Mouse (Mus musculus) urinary bladder, postnatal 4 days (tissue): ENCODE results near the gene Ddx43.
"Not testable (repeated sequence)": the region's sequence is repeated elsewhere in the genome, so short reads cannot be mapped to it uniquely, and the experiment has no call there.

Experiments used
- DNase-seq, 2 experiments: peaks; one replicate each; pipeline ENCODE4 v3.0.0; 2021 to 2022; ENCODE audit warnings: low spot score in 2 of 2

The Ddx43 gene

DNA sequence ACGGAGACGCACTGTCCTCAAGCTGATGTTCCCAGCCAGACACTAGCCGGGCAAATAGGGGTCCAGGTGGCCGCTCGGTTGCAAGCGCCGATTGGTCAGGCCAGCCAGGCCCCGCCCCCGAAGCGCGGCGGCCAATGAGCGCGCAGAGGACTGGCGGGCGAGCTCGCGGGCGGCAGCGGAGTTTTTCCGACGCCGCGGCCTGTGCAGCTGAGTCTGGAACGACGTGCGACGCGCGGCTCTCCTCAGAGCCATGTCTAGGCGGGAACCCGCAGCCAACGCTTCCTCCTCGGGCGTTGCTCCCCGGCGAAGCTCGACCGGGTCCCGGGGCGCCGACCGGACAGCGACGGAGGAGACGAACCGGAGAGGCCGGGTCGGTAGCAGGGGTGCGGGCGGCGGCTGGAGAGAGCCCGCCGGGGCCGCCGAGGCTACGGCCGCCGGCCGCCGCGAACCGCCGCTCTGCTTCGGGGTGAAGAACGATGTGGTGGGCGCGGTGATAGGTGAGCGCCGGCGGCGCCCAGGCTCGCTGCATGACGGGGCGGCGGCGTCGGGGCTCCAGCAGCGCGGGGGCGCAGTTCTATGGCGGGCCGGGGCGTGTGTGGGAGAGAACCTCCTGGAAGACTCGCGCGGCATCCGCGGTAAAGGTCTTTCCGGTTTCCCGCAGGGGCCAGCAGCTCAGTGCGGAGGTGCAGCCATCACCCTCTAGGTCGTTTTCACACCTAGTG, at the start of gene Ddx43:
TSS of gene Ddx43 (plus strand) at position 148 of the 722 bp plus-strand sequence.
- peak; percentile 35 to 59 for DNase-seq

DNA sequence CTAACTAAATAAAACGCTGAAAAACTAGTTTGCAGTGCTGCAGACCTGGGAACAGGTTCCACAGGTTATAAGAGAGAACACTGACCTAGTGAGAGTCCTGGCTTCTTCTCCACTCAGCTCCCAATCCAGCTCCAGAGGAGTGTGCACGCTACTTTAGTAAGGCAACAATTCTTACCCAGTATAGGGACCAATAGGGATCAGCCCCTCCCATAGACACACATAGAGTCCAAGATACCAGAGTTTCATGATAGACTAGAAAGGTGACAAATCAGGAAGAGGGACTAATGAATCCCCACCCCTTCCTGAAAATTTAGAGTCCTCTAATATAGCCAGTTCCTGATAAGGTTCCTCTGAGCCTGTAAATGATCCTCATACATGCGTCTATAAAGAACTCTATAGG, 48.6 kb upstream of the Ddx43 start:
- DNase-seq, result no peak

DNA sequence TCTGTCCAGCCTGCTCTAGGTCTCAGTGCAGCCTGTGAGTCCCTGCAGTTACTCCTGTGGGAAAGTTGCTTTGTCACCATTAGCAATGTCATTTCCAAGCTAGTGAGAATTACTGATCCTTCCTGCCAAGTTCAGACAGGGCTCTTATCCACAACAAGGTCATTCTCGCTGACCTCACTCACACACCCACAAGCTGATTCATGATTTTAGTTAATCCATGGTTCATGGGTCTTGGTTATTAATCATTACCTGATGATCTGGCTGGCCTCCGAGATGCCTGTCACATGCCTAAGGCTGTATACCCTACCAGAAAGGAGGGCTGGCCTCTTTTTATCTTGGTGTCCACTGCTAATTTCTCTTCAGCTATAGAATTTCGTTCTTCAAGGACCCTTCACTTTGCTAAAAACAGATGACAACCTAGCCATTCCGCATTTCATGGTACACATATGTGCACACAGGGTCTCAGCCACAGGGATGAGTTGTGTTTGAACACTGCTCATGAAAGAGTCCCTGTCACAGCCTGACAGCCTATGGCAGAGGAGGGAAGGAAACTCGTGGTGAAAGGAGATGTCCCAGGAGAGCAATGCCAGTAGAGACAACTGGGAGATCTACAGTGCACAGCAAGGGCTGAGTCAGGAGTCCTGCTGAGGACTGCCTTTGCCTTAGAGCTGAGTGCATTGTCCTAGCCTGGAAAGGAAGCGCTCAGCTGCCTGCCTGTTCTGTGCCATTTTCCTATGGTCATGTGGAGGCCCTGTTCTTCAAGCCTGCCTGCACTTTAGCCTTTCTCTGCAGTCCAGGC, 47.2 kb upstream of the Ddx43 start:
- not testable (repeated sequence) for DNase-seq

DNA sequence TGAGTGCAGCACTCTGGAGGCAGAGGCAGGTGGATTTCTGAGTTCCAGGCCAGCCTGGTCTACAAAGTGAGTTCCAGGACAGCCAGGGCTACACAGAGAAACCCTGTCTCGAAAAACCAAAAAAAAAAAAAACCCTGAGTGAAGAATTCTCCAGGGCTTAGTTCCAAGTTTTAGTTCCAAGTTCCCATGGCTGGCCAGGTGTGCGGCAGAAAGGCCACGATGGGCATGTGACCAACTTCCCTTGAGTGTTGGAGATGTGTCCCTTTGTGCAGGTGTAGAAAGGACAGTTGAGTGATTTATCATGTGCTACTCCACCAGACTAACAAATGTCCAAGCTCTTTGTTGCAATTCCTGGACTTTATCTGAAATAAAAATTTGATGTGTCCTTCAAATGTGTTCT, 46.4 kb upstream of the Ddx43 start:
- not testable (repeated sequence) for DNase-seq

DNA sequence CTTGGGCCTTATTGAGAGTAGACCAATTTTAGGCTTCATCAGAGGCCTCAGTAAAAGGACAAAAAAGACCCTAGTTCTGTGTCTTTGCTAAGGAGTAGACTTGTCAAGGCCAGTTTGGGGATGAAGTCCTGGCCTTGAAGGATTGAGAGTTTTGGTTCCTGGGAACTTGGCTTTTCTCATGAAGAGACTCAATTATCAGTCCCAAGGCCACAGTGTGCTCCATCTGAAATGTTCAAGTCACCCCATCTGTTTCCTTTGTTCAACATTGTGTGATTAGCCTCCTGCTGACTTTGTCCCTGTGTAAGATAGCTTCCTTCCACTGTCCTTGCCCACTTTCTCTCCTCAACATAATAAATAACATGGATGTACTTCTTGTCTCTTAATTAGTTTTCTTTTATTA, 45.6 kb upstream of the Ddx43 start:
- DNase-seq, result not testable (repeated sequence)

- DNase-seq, result no peak
These were observed 43.9 kb upstream of the Ddx43 start for GRCm38 (mm10) chr9:78351504-78352220.

GRCm38 (mm10) chr9:78354665-78355578, 40.7 kb upstream of the Ddx43 start:
- DNase-seq, result no peak

DNA sequence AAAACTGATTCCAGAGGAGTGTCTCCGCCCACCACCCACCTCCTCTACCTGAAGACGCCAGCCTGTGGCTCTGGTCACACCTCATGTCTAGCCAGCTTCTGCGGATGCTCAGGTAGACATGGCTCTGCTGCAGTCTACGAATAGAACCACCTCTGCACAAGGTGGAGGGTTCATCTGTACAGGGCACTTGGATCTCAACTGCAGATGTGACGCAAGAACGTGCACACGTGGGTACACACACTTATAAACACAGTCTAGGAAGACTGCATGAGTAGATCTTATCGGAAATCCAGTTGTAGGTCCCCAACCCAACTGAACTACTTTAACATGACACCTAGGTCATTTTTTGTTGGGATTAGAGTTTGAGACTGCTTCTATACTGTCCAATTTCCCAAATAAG, 40.0 kb upstream of the Ddx43 start, which contains the start of gene Gsta2:
TSS of gene Gsta2 (minus strand) at position 178 of the 400 bp plus-strand sequence.
- no peak for DNase-seq

DNA sequence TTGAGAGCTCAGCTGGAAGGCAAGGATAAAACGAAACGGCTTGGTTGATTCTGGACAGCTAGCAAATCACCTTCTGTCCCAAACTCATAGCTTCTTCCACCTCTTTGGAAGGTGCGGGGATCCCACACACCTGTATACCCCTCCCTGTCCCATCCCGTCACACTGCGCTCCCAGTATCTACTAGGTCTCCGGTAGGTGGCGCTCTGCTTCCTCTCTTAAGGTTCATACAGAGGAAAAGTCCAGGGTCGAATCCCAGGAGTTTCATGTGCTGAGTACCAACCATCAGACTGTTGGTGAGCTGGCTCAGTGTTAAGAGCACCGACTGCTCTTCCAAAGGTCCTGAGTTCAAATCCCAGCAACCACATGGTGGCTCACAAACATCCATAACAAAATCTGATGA, 37.5 kb upstream of the Ddx43 start:
- peak in 1 of 2 experiments; percentile 68 for DNase-seq

DNA sequence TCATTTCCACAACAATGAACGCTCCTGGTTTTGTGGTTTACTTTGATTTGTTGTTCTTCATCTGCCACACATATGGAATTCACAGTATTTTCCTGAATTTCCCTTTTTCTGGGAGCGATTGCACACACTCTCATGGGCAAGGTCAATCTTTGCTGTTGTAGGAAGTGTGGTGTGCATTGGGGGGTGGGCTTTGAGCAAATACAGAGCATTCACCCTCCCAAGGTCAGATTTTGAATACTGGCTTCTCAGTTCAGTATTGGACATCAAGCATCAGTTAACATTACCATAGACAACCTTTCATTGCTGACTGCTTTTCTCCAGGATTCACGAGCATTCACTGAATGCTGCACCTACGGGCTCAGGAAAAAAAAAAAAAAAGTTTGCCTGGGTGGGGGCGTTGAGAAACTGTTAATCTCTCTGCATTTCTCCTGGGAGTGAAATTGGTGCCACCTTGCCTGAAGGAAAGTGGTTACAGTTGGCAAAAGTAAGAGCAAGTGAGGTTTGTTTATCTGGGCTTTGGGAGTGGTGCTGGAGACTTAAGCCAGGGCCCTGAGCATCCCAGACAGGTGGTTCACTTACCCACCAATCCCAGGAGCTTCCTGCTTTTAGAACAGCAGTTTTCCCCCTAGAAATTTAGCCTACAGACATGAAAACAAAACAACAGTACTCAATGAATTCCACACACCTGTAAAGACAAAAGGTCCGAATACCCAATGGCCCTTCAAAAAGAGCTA, 35.7 kb upstream of the Ddx43 start:
- no peak for DNase-seq

DNA sequence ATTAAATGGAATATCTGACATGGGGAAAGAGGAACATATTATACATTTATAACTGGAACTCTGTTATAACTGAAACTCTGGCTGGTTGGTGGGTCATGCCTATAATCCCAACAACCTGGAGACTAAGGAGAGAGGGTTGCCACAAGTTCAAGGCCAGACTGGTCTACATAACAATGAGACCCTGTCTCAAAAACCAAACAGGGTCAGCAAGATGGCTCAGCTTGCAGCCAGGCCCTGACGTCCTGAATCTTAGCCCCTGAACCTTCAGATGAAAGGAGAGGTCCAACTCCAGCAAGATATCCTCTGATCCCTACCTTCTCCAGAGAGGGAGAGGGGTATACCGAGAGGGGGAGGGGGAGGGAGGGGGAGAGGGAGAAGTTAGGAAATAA, 35.1 kb upstream of the Ddx43 start:
- DNase-seq, result no peak

DNA sequence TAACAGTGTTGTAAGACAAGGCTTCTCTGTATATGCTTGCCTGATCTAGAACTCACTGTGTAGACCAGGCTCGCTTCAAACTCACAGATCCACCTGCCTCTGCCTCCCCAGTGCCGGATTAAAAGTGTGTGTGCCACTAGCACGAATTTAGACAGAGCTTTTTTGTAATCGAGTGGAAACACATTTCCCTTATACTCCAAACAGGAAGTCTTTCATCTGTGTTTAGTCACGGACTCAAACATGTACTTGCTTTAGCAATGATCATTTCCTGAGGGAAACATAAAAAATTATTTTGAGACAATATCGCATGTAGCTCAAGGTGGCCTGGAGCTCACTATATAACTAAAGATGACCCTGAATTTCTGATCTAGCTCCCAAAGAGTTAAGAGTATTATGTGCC, 32.2 kb upstream of the Ddx43 start:
- no peak for DNase-seq

- DNase-seq, result no peak
These were observed 30.9 kb upstream of the Ddx43 start for GRCm38 (mm10) chr9:78364701-78365100.

DNA sequence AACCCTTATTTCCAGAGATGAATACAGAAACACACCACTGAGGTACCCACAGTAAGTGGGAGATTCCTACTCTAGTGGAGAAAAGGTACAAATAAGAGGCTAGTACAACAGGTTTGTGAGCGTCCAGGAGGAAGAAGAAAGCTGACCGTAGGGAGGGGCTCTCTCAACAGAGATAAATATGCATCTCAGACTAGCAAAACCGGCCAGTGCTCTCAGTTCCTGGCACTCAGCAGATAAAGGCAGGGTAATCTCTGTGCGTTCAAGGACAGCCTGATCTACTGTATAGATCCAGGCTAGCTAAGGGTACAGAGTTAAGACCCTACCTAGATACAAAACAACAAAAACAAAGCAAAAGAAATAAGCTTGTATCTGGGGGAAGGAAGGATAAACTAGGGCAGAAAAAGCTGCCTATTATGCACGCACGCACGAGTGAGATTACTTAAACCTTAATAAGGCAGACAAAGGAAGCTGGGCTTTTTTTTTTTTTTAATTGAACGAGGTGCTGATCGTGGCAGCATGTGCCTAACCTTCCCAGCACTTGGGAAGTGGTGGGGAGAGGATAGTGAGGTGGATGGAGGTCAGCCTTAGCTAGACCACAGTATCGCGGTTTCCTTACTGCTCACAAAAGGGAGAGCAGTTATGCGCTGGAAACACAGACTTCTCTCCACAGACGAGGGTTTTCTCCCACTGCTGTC, 29.6 kb upstream of the Ddx43 start:
- no peak for DNase-seq

- not testable (repeated sequence) for DNase-seq
These were observed 27.6 kb upstream of the Ddx43 start, which contains the start of gene Dppa5a for GRCm38 (mm10) chr9:78367959-78368358. Dppa5a (minus strand) TSS chr9:78368177.

- no peak for DNase-seq
These were observed 26.8 kb upstream of the Ddx43 start for GRCm38 (mm10) chr9:78368671-78369293.

DNA sequence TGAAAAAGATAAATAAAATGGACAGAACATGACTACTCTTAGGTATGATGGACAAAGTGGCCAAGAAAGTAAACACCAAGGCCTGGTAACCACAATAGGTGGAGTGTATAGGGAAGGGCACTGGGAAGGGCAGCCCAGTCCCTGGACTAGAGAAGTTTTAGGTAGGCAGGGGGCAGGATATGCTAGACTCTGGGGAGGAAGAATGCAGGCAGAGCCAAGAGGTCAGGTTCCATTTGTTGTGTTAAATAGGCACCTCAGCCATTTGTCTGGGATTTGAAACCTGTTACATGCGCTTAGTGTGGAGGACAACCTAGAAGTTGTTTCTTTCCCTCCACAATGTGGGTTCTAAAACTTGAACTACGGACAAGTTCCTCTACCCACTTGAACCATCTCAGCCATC, 26.2 kb upstream of the Ddx43 start:
- no peak for DNase-seq

- no peak for DNase-seq
These were observed 25.8 kb upstream of the Ddx43 start for GRCm38 (mm10) chr9:78369786-78370185.

DNA sequence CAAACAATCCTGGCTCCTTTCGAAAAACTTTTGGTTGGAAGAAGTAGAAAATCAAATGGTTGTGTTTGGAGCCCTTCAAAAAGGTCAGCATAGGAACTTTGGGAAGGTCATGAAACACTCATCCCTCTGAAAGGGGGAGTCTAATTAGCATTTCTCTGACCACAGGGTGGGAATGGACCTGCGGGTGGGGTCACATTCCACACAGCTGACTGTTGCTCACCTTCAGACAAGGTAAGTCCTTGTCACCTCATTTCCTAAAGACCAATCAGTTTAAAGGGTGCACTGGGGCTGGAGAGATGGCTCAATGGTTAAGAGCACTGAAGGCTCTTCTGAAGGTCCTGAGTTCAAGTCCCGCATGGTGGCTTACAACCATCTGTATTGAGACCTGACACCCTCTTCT, 24.1 kb upstream of the Ddx43 start:
- DNase-seq, result no peak
